Mouse (Mus musculus): ENCODE measurements around the gene Scrg1. TPM values are rescaled to one million over a fixed set of nuclear protein-coding genes. Genes with fewer than 3 reads are reported as not detected.

Gene Scrg1
- total RNA-seq, 2 experiments from 2014 or later, result 41.1 to 42.5 TPM

DNA sequence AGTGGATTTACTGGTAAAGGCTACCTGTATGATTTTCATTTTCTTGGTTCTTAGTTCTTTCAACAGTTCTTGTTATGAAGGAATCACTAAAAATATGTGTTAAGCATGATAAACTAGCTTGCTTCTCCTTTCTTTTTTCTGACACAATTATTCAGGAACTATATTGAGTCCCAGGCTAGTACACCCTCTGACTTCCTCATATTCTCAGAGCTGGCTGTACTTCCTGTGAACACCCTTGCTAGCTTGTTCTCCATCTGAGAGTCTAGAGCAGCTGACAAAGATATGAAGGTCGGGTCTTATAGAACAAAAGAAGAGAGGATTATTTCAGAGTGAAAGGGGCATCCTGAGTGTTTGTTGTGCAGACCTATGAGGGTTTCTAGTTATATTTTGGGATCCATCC lies 7.1 kb downstream of the Scrg1 start:
- no peak for DNase-seq (ENCODE audit: extremely low spot score in 1 of 2, low spot score in 2 of 2)
- intact Hi-C loops (cut with DNase I), result no loop called here
- no peak for TF ChIP-seq CTCF (IDR thresholded peaks at IDR 0.05)
- no peak overlapping the region for H3K4me3 ChIP-seq
- H3K27ac ChIP-seq, result no peak overlapping the region

DNA sequence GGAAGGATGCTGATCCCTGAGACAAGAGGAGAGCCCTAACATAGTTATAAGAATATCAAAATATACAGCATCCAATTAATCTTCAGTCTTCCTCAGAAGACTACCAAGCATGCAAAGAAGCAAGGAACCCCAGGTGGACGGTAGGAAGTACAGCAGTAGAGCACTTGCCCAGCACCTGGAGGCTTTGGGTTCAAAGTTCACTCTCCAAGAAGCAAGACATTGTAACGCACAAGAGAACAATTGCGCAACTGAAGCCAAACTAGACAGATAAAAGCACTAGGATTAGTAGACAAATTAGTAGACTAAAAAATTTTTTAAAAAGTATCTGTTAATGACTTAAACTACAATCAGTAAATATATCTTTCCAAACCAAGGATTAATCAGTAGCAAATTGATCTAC lies 8.0 kb downstream of the Scrg1 start:
- TF ChIP-seq CTCF (IDR thresholded peaks at IDR 0.05), result no peak
- intact Hi-C loops (cut with DNase I), result no loop called here
- Histone ChIP-seq H3K27ac (no peak overlapping the region), H3K4me3 (no peak overlapping the region)
- no peak for DNase-seq (ENCODE audit: extremely low spot score in 1 of 2, low spot score in 2 of 2)

- Histone ChIP-seq H3K4me3 (no peak overlapping the region), H3K27ac (no peak overlapping the region)
- no peak for TF ChIP-seq CTCF (IDR thresholded peaks at IDR 0.05)
- peak in 1 of 2 experiments; percentile 21 for DNase-seq (ENCODE audit: extremely low spot score in 1 of 2, low spot score in 2 of 2)
- intact Hi-C loops (cut with DNase I), result no loop called here
These were observed 12.9 kb downstream of the Scrg1 start for GRCm38 (mm10) chr8:57468624-57469023.

GRCm38 (mm10) chr8:57470863-57471262 lies 15.1 kb downstream of the Scrg1 start:
- no peak overlapping the region for H3K4me3 ChIP-seq
- no peak overlapping the region for H3K27ac ChIP-seq
- intact Hi-C loops (cut with DNase I), result no loop called here
- no peak for TF ChIP-seq CTCF (IDR thresholded peaks at IDR 0.05)
- DNase-seq (ENCODE audit: extremely low spot score in 1 of 2, low spot score in 2 of 2), result no peak

DNA sequence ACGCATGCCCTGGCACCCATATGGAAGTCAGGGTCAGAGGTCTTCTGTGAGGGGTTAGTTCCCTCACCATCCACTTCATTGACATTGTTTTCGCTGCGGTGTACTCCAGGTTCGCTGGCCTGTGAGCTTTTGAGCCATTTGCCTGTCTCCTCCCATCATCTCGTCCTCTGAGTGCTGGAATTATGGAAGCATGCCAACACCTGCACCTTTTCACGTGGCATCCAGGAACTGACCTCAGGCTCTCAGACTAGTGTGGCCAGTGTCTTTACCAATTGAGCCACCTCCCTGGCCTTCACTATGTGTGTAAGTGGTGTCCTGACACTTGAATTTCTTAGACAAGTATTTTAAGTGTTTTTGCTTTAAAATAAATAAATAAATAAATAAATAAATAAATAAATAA lies 18.0 kb downstream of the Scrg1 start:
- intact Hi-C loops (cut with DNase I), result no loop called here

GRCm38 (mm10) chr8:57478406-57478805 lies 22.7 kb downstream of the Scrg1 start:
- DNase-seq (ENCODE audit: extremely low spot score in 1 of 2, low spot score in 2 of 2), result no peak
- TF ChIP-seq CTCF (IDR thresholded peaks at IDR 0.05), result no peak
- H3K4me3 ChIP-seq, result no peak overlapping the region
- intact Hi-C loops (cut with DNase I), result no loop called here
- no peak overlapping the region for H3K27ac ChIP-seq

More for the DNA sequence above, 18.0 kb downstream of the Scrg1 start:
- no peak overlapping the region for H3K27ac ChIP-seq
- TF ChIP-seq CTCF (IDR thresholded peaks at IDR 0.05), result no peak
- no peak overlapping the region for H3K4me3 ChIP-seq
- no peak for DNase-seq (ENCODE audit: extremely low spot score in 1 of 2, low spot score in 2 of 2)

GRCm38 (mm10) chr8:57479700-57480099 lies 24.0 kb downstream of the Scrg1 start:
- no peak for DNase-seq (ENCODE audit: extremely low spot score in 1 of 2, low spot score in 2 of 2)
- no peak for TF ChIP-seq CTCF (IDR thresholded peaks at IDR 0.05)
- no peak overlapping the region for H3K27ac ChIP-seq
- intact Hi-C loops (cut with DNase I), result no loop called here
- no peak overlapping the region for H3K4me3 ChIP-seq

- TF ChIP-seq CTCF (IDR thresholded peaks at IDR 0.05), result no peak
- no peak for DNase-seq (ENCODE audit: extremely low spot score in 1 of 2, low spot score in 2 of 2)
- no peak overlapping the region for H3K4me3 ChIP-seq
- no peak overlapping the region for H3K27ac ChIP-seq
- intact Hi-C loops (cut with DNase I), result no loop called here
These were observed 24.9 kb downstream of the Scrg1 start for GRCm38 (mm10) chr8:57480606-57481005.

- DNase-seq (ENCODE audit: extremely low spot score in 1 of 2, low spot score in 2 of 2), result peak; percentile 42 to 47
- intact Hi-C loops (cut with DNase I), result loop anchor here (1.0 to 2.0 kb wide), 3 partner anchors 25 to 56 kb away; partner anchors contain the start of gene Hmgb2
- no peak; the same call in 1 of the 2 replicates for TF ChIP-seq CTCF (IDR thresholded peaks at IDR 0.05)
- H3K4me3 ChIP-seq, result peak overlapping the region; percentile 98
- peak overlapping the region; percentile 85 for H3K27ac ChIP-seq
These were observed 31.0 kb downstream of the Scrg1 start for GRCm38 (mm10) chr8:57486491-57487440.

GRCm38 (mm10) chr8:57487441-57488155 lies 31.9 kb downstream of the Scrg1 start, which contains the start of gene Sap30:
Gene Sap30, minus strand, starts transcription at chr8:57487860.
- peak; percentile 96 to 97 for DNase-seq (ENCODE audit: extremely low spot score in 1 of 2, low spot score in 2 of 2)
- Histone ChIP-seq H3K27ac (peak within 1 kb of the TSS; percentile 85), H3K4me3 (peak within 1 kb of the TSS; percentile 98)
- no peak for TF ChIP-seq CTCF (IDR thresholded peaks at IDR 0.05)
- intact Hi-C loops (cut with DNase I), result loop anchor here (1.0 to 2.0 kb wide), 3 partner anchors 24 to 57 kb away; partner anchors contain the start of gene Hmgb2

DNA sequence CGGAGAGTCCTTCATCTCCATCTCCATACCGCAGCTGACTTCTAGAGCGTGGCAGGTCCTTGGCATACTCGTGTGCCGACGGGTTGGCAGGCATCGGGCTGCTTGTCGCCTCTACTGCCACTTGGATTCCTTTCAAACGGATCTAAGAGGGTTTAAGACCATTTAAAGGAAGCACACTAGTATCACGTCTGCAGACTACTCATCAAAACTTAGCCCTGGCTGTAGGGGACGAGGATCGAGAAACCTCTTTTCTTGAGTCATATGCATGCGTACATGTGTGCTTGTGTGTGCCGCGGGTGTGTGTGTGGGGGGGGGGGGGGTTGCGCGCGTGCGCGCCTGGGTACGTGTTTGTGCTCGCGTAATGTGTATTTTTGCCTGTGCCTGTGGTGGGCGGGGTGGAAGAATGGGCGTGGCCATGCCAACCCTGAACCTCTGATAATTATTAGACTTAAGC lies 32.6 kb downstream of the Scrg1 start:
- intact Hi-C loops (cut with DNase I), result no loop called here
- no peak for TF ChIP-seq CTCF (IDR thresholded peaks at IDR 0.05)
- DNase-seq (ENCODE audit: extremely low spot score in 1 of 2, low spot score in 2 of 2), result peak; percentile 27 to 29
- H3K27ac ChIP-seq, result peak overlapping the region; percentile 71; the same call in 1 of the 2 replicates
- peak overlapping the region; percentile 98 for H3K4me3 ChIP-seq

DNA sequence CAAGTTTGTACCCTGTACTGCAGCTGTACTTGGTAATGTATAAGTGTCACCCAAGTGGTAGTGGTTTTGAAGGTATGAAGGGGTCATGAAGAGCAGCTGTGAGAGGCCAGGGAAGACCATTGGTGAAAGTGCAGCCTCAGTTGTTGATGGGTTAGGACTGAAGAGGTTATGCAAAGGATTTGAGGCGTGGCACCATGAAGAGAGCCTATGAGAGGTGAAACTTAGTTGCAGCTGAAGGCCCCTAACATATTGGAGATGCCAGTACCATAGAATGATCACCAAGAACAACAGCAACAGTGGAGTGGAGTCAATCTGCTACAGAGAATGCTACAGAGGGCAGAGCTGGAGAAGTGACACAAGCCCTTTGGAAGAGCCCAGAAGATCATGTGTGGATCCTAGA lies 33.6 kb downstream of the Scrg1 start:
- no peak for TF ChIP-seq CTCF (IDR thresholded peaks at IDR 0.05)
- intact Hi-C loops (cut with DNase I), result no loop called here
- no peak overlapping the region for H3K27ac ChIP-seq
- H3K4me3 ChIP-seq, result no peak overlapping the region
- DNase-seq (ENCODE audit: extremely low spot score in 1 of 2, low spot score in 2 of 2), result no peak

Measured in left cerebral cortex, adult 2 months (tissue).